Mouse (Mus musculus) embryonic facial prominence, embryonic 14.5 days (tissue): ENCODE measurements at regions not wholly inside any gene's neighbourhood (a gene's known extent, or its start where the extent isn't known, plus 50 kb on each side); places are given as distances from the start of the nearest gene placed in this dataset.

Source experiments
- ATAC-seq: fragments of 200-750 bp; cut with Nextera tagmentation; 2 replicates; pipeline ENCODE4 v1.8.0; 2017; ENCODE audit warnings: low read depth, moderate number of reproducible peaks, moderate TSS enrichment
- DNase-seq: peaks from one replicate; pipeline ENCODE4 v3.0.0-alpha.2; 2015; ENCODE audit warnings: low spot score
- H3K27ac ChIP-seq: fragments of 300-500 bp; sonication (generic); replicated peaks from 2 replicates; pipeline ENCODE4 v1.5.1; 2014; ENCODE audit warnings: low read depth, mild to moderate bottlenecking, low read length, moderate library complexity
- H3K27me3 ChIP-seq: fragments of 300-500 bp; sonication (generic); replicated peaks from 2 replicates; pipeline ENCODE4 v1.6.1; 2014; ENCODE audit warnings: low read length; ENCODE audit not compliant: control insufficient read depth, insufficient read depth
- H3K36me3 ChIP-seq: fragments of 300-500 bp; sonication (generic); 2 replicates; pipeline ENCODE4 v1.6.1; 2014; ENCODE audit warnings: low read length, mixed read lengths; ENCODE audit not compliant: control insufficient read depth, insufficient read depth
- H3K4me1 ChIP-seq: fragments of 300-500 bp; sonication (generic); 2 replicates; pipeline ENCODE4 v1.6.1; 2014; ENCODE audit warnings: antibody characterized with exemption, low read length; ENCODE audit not compliant: control insufficient read depth, insufficient read depth
- H3K4me2 ChIP-seq: fragments of 300-500 bp; sonication (generic); 2 replicates; pipeline ENCODE4 v1.6.1; 2014; ENCODE audit warnings: low read depth, mild to moderate bottlenecking, low read length, moderate library complexity, mixed read lengths
- H3K4me3 ChIP-seq: fragments of 300-500 bp; sonication (generic); 2 replicates; pipeline ENCODE4 v1.5.1; 2014; ENCODE audit warnings: low read depth, mild to moderate bottlenecking, low read length
- H3K9ac ChIP-seq: fragments of 300-500 bp; sonication (generic); 2 replicates; pipeline ENCODE4 v1.6.1; 2014; ENCODE audit warnings: low read depth, mild to moderate bottlenecking, low read length, moderate library complexity, mixed read lengths
- H3K9me3 ChIP-seq: fragments of 300-500 bp; sonication (generic); 2 replicates; pipeline ENCODE4 v1.6.1; 2016; ENCODE audit warnings: low read length; ENCODE audit not compliant: control insufficient read depth
- WGBS: fragments of 180-500 bp; shearing (Covaris S2); extraction: QIAGEN DNeasy Blood & Tissue Kit; methylation state at CpG from one replicate; pipeline ENCODE4 v1.1.7; 2014; 5-methylcytosine and 5-hydroxymethylcytosine counted together

DNA sequence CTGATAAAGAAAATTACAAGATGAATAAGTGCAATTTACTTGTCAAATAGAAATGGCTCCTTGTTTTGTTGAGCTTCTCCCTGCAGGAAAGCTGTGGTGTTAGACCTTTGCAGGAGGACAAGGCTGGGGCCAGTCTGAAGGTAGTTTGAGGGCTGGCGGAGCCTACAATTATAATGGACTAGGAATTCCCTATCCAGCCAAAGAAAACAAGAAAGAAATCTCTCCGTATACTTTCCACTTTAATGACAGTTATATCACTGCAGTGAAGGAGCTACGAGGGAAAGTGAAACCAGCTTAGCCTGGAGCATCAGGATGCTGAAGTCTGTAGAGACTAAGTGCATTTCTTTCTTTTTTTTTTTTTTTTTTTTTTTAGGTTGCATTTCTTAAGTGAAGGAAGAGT lies 104.8 kb upstream of the Sstr4 start:
- Histone ChIP-seq H3K9me3 (no peaks in the 10 kb centered on the region), H3K27ac (no peak overlapping the region), H3K36me3 (no peaks in the 10 kb centered on the region), H3K4me3 (no peak overlapping the region), H3K9ac (no peak overlapping the region), H3K27me3 (no peaks in the 10 kb centered on the region), H3K4me2 (no peak overlapping the region), H3K4me1 (no peaks in the 10 kb centered on the region)
- WGBS, result 40% methylated on average over 3 of the region's 3 CpGs
- DNase-seq, result peak; percentile 19
- no peak for ATAC-seq

DNA sequence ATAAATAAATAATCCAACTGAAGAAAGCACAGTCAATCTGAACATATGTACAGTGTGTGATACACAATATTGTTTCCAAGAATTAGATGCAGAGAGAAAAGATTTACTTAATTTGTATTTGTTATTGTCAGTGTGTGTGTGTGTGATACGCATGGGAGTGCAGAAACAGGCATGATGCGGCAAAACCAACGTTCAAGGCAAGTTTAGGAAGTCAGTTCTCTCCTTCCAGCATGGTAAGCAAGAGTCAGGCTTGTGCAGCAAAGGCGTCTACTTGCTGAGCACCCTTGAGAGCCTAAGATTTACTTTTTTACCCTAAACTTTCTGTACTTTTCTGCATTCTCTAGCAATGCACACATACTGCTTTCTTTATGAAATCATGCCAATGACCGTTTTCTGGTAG lies 102.7 kb upstream of the Sstr4 start:
- H3K27me3 ChIP-seq, result no peaks in the 10 kb centered on the region
- no peaks in the 10 kb centered on the region for H3K4me1 ChIP-seq
- no peak overlapping the region for H3K4me3 ChIP-seq
- H3K27ac ChIP-seq, result no peak overlapping the region
- no peaks in the 10 kb centered on the region for H3K9me3 ChIP-seq
- H3K36me3 ChIP-seq, result no peaks in the 10 kb centered on the region
- WGBS, result 76% methylated on average over 5 of the region's 5 CpGs
- no peak overlapping the region for H3K9ac ChIP-seq
- DNase-seq, result no peak
- ATAC-seq, result no peak
- no peak overlapping the region for H3K4me2 ChIP-seq

DNA sequence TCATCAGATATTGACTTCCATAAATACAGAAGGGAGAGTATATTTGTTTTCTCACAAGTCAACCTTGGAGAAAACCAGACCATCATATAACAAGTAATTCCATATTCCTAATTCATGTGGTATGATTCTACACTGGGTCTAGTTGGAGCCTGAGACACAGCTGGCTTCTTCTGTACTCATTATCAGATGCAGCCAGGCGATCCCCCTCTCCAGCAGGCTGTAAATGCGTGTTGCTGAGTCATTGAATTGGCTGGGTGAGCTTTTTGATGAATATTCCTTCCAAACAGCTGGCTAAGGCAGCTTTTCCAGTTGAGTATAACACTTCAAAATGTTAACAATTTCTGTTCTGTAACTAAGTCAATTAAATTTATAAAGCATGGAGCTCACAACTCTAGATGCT lies 102.2 kb upstream of the Sstr4 start:
- Histone ChIP-seq H3K9ac (no peak overlapping the region), H3K27me3 (no peaks in the 10 kb centered on the region), H3K4me2 (no peak overlapping the region), H3K4me3 (no peak overlapping the region), H3K27ac (no peak overlapping the region), H3K4me1 (no peaks in the 10 kb centered on the region), H3K9me3 (no peaks in the 10 kb centered on the region), H3K36me3 (no peaks in the 10 kb centered on the region)
- DNase-seq (peak; percentile 45), ATAC-seq (no peak)
- 47% methylated on average over 2 of the region's 2 CpGs for WGBS

DNA sequence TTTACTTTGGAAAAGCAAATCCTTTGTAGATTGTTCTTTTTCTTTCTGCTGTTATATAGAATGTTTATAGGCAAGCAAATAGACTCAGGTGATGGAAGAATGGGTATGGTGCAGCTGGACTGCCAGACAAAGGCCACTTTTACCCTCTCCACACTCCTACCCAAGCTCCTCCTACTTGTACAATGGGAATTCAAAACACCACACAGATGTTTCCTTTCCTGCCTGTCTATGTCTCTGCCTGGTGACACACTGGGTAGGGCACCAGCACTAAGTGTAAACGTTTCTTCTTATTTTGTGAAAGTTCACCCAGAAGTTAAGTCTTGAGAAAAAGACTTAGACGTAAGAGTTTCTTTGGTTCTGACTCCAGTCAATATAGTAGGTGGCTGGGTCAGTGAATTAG lies 94.3 kb upstream of the Sstr4 start:
- no peak for DNase-seq
- no peaks in the 10 kb centered on the region for H3K36me3 ChIP-seq
- no peak overlapping the region for H3K27ac ChIP-seq
- H3K9ac ChIP-seq, result no peak overlapping the region
- 67% methylated on average over 2 of the region's 2 CpGs for WGBS
- H3K4me2 ChIP-seq, result no peak overlapping the region
- no peak overlapping the region for H3K4me3 ChIP-seq
- no peak for ATAC-seq
- no peaks in the 10 kb centered on the region for H3K9me3 ChIP-seq
- H3K4me1 ChIP-seq, result no peaks in the 10 kb centered on the region
- no peaks in the 10 kb centered on the region for H3K27me3 ChIP-seq

DNA sequence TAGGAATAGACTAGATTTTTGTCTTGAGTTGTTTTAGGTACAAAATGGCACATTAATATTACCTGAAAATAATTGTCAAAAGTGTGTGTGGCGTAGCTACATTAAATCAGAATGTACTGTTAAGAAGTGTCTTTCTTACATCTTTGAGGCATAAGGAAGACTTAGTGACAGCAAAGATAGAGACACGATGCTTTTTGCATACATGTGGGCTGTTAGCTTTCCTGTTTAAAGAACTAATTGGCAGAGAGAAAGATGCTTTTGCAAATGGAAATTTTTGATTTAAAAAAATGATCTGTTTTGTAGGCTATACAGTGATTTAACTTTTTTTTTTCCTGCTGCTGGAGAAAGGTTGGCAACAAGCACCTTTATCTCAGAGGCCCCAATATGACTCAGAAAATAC lies 82.9 kb upstream of the Sstr4 start:
- no peak overlapping the region for H3K9ac ChIP-seq
- ATAC-seq, result no peak
- 82% methylated on average over 2 of the region's 2 CpGs for WGBS
- H3K4me1 ChIP-seq, result no peaks in the 10 kb centered on the region
- H3K27ac ChIP-seq, result no peak overlapping the region
- no peak overlapping the region for H3K4me3 ChIP-seq
- DNase-seq, result no peak
- no peak overlapping the region for H3K4me2 ChIP-seq
- H3K9me3 ChIP-seq, result no peaks in the 10 kb centered on the region
- no peaks in the 10 kb centered on the region for H3K36me3 ChIP-seq
- H3K27me3 ChIP-seq, result no peaks in the 10 kb centered on the region

DNA sequence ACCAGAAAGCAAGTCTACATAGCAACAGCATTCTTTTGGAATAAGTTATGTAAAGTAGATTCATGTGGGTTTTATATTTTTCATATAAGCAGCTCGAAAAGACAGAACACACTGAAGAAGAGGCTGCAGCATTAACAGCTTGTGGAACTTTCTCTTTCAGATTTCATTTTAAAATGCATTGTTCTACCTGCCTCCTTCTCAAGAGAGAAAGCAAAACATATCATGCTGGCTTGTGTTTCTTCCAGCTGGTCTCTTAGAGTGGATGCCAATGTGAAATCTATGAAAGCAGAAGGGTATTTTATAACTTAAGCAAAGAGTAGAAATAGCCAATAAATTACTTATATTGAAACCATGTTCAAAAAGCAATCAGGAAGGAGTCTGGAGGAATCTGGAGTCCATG lies 74.2 kb upstream of the Sstr4 start:
- Histone ChIP-seq H3K36me3 (no peaks in the 10 kb centered on the region), H3K9ac (no peak overlapping the region), H3K27ac (no peak overlapping the region), H3K9me3 (no peaks in the 10 kb centered on the region), H3K4me1 (0 out of 2 replicates have a peak, but pooled peaks cover 4% of the 10 kb centered on the region), H3K27me3 (no peaks in the 10 kb centered on the region), H3K4me2 (no peak overlapping the region), H3K4me3 (no peak overlapping the region)
- WGBS, result 64% methylated on average over 1 of the region's 1 CpGs
- ATAC-seq, result no peak
- no peak for DNase-seq

DNA sequence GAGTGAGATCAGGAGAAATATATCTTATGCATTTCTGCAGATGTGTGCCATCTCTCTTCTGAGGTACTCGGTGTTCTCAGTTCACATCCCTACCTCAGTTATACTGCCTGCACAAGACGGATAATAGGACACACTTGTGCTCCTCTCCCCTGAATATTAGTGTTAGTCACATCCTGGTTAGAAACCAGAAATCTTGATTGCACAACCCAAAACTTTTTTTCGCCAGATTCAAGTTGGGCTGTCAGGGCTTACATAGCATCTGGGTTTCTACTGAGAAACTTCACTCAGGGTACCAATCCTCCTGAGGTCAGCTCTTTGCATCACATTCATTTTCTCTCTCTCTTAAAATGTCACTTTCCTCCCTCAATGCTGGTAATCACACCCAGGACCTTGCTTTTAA lies 69.8 kb upstream of the Sstr4 start:
- ATAC-seq (no peak), DNase-seq (no peak)
- H3K27me3 ChIP-seq, result no peaks in the 10 kb centered on the region
- 60% methylated on average over 3 of the region's 3 CpGs for WGBS
- no peak overlapping the region for H3K9ac ChIP-seq
- no peak overlapping the region for H3K27ac ChIP-seq
- H3K9me3 ChIP-seq, result no peaks in the 10 kb centered on the region
- H3K4me1 ChIP-seq, result peaks cover 22% of the 10 kb centered on the region
- H3K36me3 ChIP-seq, result no peaks in the 10 kb centered on the region
- H3K4me2 ChIP-seq, result no peak overlapping the region
- no peak overlapping the region for H3K4me3 ChIP-seq

DNA sequence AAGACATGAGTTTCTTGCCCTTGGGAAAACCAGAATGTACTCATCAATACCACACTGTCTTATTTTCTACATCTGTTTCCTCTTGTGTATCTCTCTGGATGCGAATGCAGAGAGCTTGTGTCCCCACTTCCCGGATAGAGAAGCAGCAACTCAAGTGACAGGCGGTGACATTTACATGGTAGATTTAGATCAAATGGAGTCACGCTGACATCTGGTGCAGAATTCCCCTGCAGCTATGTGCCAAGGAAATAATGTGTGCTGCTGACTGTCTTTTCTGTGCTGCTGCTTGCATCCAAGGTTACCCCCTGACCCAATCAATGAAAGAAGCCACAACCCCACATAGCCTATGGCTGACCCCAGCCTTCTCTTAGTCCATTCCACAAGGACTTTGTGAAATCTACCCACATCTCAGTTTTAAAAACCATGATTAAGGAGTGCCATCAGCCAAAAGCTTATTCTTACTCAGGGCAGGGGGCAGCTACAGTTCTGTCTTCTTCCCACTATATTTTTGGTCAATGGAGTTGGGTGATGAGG lies 69.2 kb upstream of the Sstr4 start:
- H3K9ac ChIP-seq, result no peak overlapping the region
- WGBS, result 30% methylated on average over 4 of the region's 4 CpGs
- peak; percentile 18; the same call in 1 of the 2 replicates for ATAC-seq
- no peak overlapping the region for H3K4me3 ChIP-seq
- no peaks in the 10 kb centered on the region for H3K9me3 ChIP-seq
- no peak overlapping the region for H3K4me2 ChIP-seq
- DNase-seq, result peak; percentile 66
- H3K4me1 ChIP-seq, result peaks cover 19% of the 10 kb centered on the region
- no peaks in the 10 kb centered on the region for H3K27me3 ChIP-seq
- H3K36me3 ChIP-seq, result no peaks in the 10 kb centered on the region
- no peak overlapping the region for H3K27ac ChIP-seq

DNA sequence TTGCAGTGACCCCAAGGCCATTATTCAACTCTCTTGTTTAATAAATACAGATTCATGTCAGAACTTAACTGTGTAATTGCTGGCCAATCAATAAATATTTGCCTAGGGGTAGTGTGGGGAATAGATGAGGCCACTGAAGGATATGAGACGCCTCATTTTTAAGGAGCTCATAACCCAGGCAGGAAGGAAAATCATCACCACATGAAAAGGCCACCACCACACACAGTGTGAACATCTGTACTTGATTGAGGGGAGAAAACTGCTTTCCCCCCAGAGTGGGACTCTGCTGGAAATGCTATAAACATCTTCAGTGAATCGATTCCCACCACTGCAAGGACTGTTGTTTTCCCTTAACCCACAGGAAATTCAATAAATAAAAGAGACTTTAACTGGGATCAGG lies 68.7 kb upstream of the Sstr4 start:
- Histone ChIP-seq H3K4me3 (no peak overlapping the region), H3K27ac (peak overlapping the region; percentile 48; the same call in 1 of the 2 replicates), H3K4me1 (peaks cover 19% of the 10 kb centered on the region), H3K9me3 (no peaks in the 10 kb centered on the region), H3K4me2 (no peak overlapping the region), H3K9ac (no peak overlapping the region), H3K36me3 (no peaks in the 10 kb centered on the region), H3K27me3 (no peaks in the 10 kb centered on the region)
- WGBS, result 12% methylated on average over 2 of the region's 2 CpGs
- peak; percentile 52 for DNase-seq
- ATAC-seq, result peak; percentile 68; the same call in 1 of the 2 replicates
